Mouse (Mus musculus) kidney, embryonic 16.5 days (tissue): ENCODE results near the gene Vmn1r44. TPM values are rescaled to one million over a fixed set of nuclear protein-coding genes. Genes with fewer than 3 reads are reported as not detected.
"Not testable (repeated sequence)": the region's sequence is repeated elsewhere in the genome, so short reads cannot be mapped to it uniquely, and the experiment has no call there.

Source experiments
- ATAC-seq: fragments of 200-750 bp; cut with Nextera tagmentation; 2 replicates; pipeline ENCODE4 v1.8.0; 2017; ENCODE audit warnings: moderate TSS enrichment; ENCODE audit not compliant: low FRiP score, low TSS enrichment
- H3K27ac ChIP-seq: fragments of 300-500 bp; sonication (generic); 2 replicates; pipeline ENCODE4 v1.5.1; 2014; ENCODE audit warnings: low read length
- H3K27me3 ChIP-seq: fragments of 300-500 bp; sonication (generic); 2 replicates; pipeline ENCODE4 v1.6.1; 2014; ENCODE audit warnings: low read length, control low read depth, mixed read lengths; ENCODE audit not compliant: insufficient read depth
- H3K36me3 ChIP-seq: fragments of 300-500 bp; sonication (generic); 2 replicates; pipeline ENCODE4 v1.6.1; 2014; ENCODE audit warnings: low read length, control low read depth, mixed read lengths; ENCODE audit not compliant: insufficient read depth
- H3K4me1 ChIP-seq: fragments of 300-500 bp; sonication (generic); 2 replicates; pipeline ENCODE4 v1.6.1; 2014; ENCODE audit warnings: low read length, control low read depth, mixed read lengths; ENCODE audit not compliant: insufficient read depth
- H3K4me2 ChIP-seq: fragments of 300-500 bp; sonication (generic); replicated peaks from 2 replicates; pipeline ENCODE4 v1.6.1; 2014; ENCODE audit warnings: low read depth, low read length
- H3K4me3 ChIP-seq: fragments of 300-500 bp; sonication (generic); 2 replicates; pipeline ENCODE4 v1.5.1; 2014; ENCODE audit warnings: mild to moderate bottlenecking, low read length
- H3K9ac ChIP-seq: fragments of 300-500 bp; sonication (generic); replicated peaks from 2 replicates; pipeline ENCODE4 v1.6.1; 2014; ENCODE audit warnings: low read length
- H3K9me3 ChIP-seq: fragments of 300-500 bp; sonication (generic); 2 replicates; pipeline ENCODE4 v1.6.1; 2016; ENCODE audit warnings: low read length, control low read depth
- WGBS: fragments of 180-500 bp; shearing (Covaris S2); extraction: QIAGEN DNeasy Blood & Tissue Kit; methylation state at CpG from one replicate; pipeline ENCODE4 v1.1.7; 2014; 5-methylcytosine and 5-hydroxymethylcytosine counted together
- polyA plus RNA-seq: library from polyadenylated mRNA; unstranded; fragments of >200 nt; fragmentation: Nextera tagmentation; extraction: Ambion mirVana; gene quantifications from 2 replicates; pipeline ENCODE4 v1.2.1, GENCODE M21; 2015

Vmn1r44 gene
- polyA plus RNA-seq, 1 experiment from 2014 or later, result not detected

GRCm38 (mm10) chr6:89940498-89940897 lies 57.0 kb downstream of the Vmn1r44 start, which contains the start of gene Vmn1r45:
TSS of gene Vmn1r45 (minus strand) at chr6:89940598.
- H3K36me3 ChIP-seq, ATAC-seq: not testable (repeated sequence)
- 88% methylated on average over 2 of the region's 2 CpGs for WGBS

GRCm38 (mm10) chr6:89940926-89941325 lies 57.5 kb downstream of the Vmn1r44 start:
- no peaks in the 10 kb centered on the region for H3K27me3 ChIP-seq
- no peaks in the 10 kb centered on the region for H3K4me1 ChIP-seq
- H3K36me3 ChIP-seq, result no peaks in the 10 kb centered on the region
- H3K9ac ChIP-seq, result no peak overlapping the region
- no peak overlapping the region for H3K4me3 ChIP-seq
- WGBS, result 76% methylated on average over 2 of the region's 2 CpGs
- H3K9me3 ChIP-seq, result no peaks in the 10 kb centered on the region
- no peak overlapping the region for H3K4me2 ChIP-seq
- no peak for ATAC-seq
- no peak overlapping the region for H3K27ac ChIP-seq

More at GRCm38 (mm10) chr6:89940498-89940897, 57.0 kb downstream of the Vmn1r44 start, which contains the start of gene Vmn1r45:
- H3K4me3 ChIP-seq, H3K4me1 ChIP-seq, H3K27ac ChIP-seq, H3K27me3 ChIP-seq, H3K9ac ChIP-seq, H3K9me3 ChIP-seq, H3K4me2 ChIP-seq: not testable (repeated sequence)

Other genes with a start within 250 kb of the Vmn1r44 start
- gene Txnrd3, start 239.7 kb upstream of the Vmn1r44 start, polyA plus RNA-seq, result 15.9 and 16.9 TPM in 2 replicates
- gene Vmn1r40, start 176.1 kb upstream of the Vmn1r44 start, polyA plus RNA-seq, result not detected in 2 replicates
- not detected in 2 replicates for gene Vmn1r41, start 142.9 kb upstream of the Vmn1r44 start, polyA plus RNA-seq
- gene Vmn1r42, start 7.2 kb upstream of the Vmn1r44 start, polyA plus RNA-seq, result not detected in 2 replicates
- not detected in 2 replicates for gene Vmn1r43, start 7.2 kb upstream of the Vmn1r44 start, polyA plus RNA-seq
- not detected in 2 replicates for gene Vmn1r45, start 56.9 kb downstream of the Vmn1r44 start, polyA plus RNA-seq
- not detected in 2 replicates for gene Vmn1r46, start 85.7 kb downstream of the Vmn1r44 start, polyA plus RNA-seq
- not detected in 2 replicates for gene Vmn1r47, start 132.5 kb downstream of the Vmn1r44 start, polyA plus RNA-seq
- gene Vmn1r48, start 153.2 kb downstream of the Vmn1r44 start, polyA plus RNA-seq, result not detected in 2 replicates
- gene Vmn1r49, start 194.8 kb downstream of the Vmn1r44 start, polyA plus RNA-seq, result not detected in 2 replicates
- gene Vmn1r50, start 217.8 kb downstream of the Vmn1r44 start, polyA plus RNA-seq, result not detected in 2 replicates
- not detected in 2 replicates for gene Vmn1r51, start 238.9 kb downstream of the Vmn1r44 start, polyA plus RNA-seq